Mouse (Mus musculus): ENCODE results near the gene Cab39l.

DNA sequence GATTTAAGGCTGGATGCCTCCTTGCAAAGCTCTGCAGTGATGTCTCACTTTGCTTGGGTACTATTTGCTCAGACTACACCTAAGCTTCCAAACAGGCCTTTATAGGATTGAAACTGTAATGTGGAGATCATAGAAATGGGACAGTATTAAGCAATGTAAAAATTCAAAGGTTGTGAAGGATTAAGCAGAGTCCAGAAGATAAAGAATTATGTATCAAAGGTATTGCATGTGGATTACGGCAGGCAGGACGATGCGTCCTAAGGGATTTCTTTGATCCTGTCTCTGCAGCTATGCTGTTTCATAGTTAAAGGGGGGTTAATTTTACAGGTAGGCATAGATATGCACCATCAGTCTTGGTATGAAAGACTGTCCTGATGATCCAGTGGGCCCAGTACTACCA lies 151.8 kb downstream of the Cab39l start:
- TF ChIP-seq EP300 (optimal IDR thresholded peaks at IDR 0.05) (no peak), CTCF (IDR thresholded peaks at IDR 0.05; ENCODE audit: low read depth) (no peak)
